Mouse (Mus musculus): ENCODE measurements around the gene Per1. TPM values are rescaled to one million over a fixed set of nuclear protein-coding genes. Genes with fewer than 3 reads are reported as not detected.

Per1 gene
- polyA plus RNA-seq, 1 experiment from 2014 or later = 8.2 TPM

- Histone ChIP-seq H3K4me2 (replicated peaks) (no peak overlapping the region), H3K36me3 (no peaks in the 10 kb centered on the region), H3K27ac (replicated peaks) (no peak overlapping the region), H3K9ac (replicated peaks) (no peak overlapping the region), H3K4me1 (peaks cover 23% of the 10 kb centered on the region), H3K9me3 (no peaks in the 10 kb centered on the region), H3K27me3 (no peaks in the 10 kb centered on the region), H3K4me3 (no peak overlapping the region)
- no peak for ATAC-seq (replicated peaks)
- 55% methylated on average over 5 of the region's 5 CpGs for WGBS
Observed at GRCm38 (mm10) chr11:69076572-69076971, 18.4 kb upstream of the Per1 start.

- Histone ChIP-seq H3K4me3 (no peak overlapping the region), H3K27me3 (no peaks in the 10 kb centered on the region), H3K4me1 (peaks cover 16% of the 10 kb centered on the region), H3K9me3 (no peaks in the 10 kb centered on the region), H3K4me2 (replicated peaks) (no peak overlapping the region), H3K36me3 (no peaks in the 10 kb centered on the region), H3K27ac (replicated peaks) (no peak overlapping the region), H3K9ac (replicated peaks) (no peak overlapping the region)
- no peak for ATAC-seq (replicated peaks)
- 86% methylated on average over 9 of the region's 9 CpGs for WGBS
Observed at GRCm38 (mm10) chr11:69077316-69077715, 17.7 kb upstream of the Per1 start.

- H3K27ac ChIP-seq (replicated peaks) = no peak overlapping the region
- H3K4me3 ChIP-seq = no peak overlapping the region
- H3K4me1 ChIP-seq = peaks cover 11% of the 10 kb centered on the region
- H3K9me3 ChIP-seq = no peaks in the 10 kb centered on the region
- H3K27me3 ChIP-seq = no peaks in the 10 kb centered on the region
- no peak overlapping the region for H3K4me2 ChIP-seq (replicated peaks)
- no peaks in the 10 kb centered on the region for H3K36me3 ChIP-seq
- 89% methylated on average over 6 of the region's 6 CpGs for WGBS
- H3K9ac ChIP-seq (replicated peaks) = no peak overlapping the region
- no peak for ATAC-seq (replicated peaks)
Observed at GRCm38 (mm10) chr11:69078041-69078440, 17.0 kb upstream of the Per1 start.

GRCm38 (mm10) chr11:69078805-69079438 is 16.1 kb upstream of the Per1 start:
- Histone ChIP-seq H3K4me3 (no peak overlapping the region), H3K36me3 (no peaks in the 10 kb centered on the region), H3K27me3 (no peaks in the 10 kb centered on the region), H3K9me3 (no peaks in the 10 kb centered on the region), H3K9ac (replicated peaks) (no peak overlapping the region), H3K4me2 (replicated peaks) (no peak overlapping the region), H3K4me1 (peaks cover 5% of the 10 kb centered on the region), H3K27ac (replicated peaks) (no peak overlapping the region)
- WGBS = 78% methylated on average over 5 of the region's 5 CpGs
- no peak for ATAC-seq (replicated peaks)

- Histone ChIP-seq H3K4me2 (replicated peaks) (no peak overlapping the region), H3K9me3 (no peaks in the 10 kb centered on the region), H3K4me3 (no peak overlapping the region), H3K4me1 (no peaks in the 10 kb centered on the region), H3K9ac (replicated peaks) (no peak overlapping the region), H3K27ac (replicated peaks) (no peak overlapping the region), H3K27me3 (no peaks in the 10 kb centered on the region), H3K36me3 (no peaks in the 10 kb centered on the region)
- ATAC-seq (replicated peaks) = no peak
- 82% methylated on average over 15 of the region's 15 CpGs for WGBS
Observed at GRCm38 (mm10) chr11:69080102-69080854, 14.7 kb upstream of the Per1 start.

GRCm38 (mm10) chr11:69080855-69081222 is 14.2 kb upstream of the Per1 start:
- H3K27ac ChIP-seq (replicated peaks) = no peak overlapping the region
- H3K27me3 ChIP-seq = no peaks in the 10 kb centered on the region
- H3K36me3 ChIP-seq = no peaks in the 10 kb centered on the region
- no peak for ATAC-seq (replicated peaks)
- no peak overlapping the region for H3K4me3 ChIP-seq
- H3K4me2 ChIP-seq (replicated peaks) = no peak overlapping the region
- WGBS = 87% methylated on average over 8 of the region's 8 CpGs
- no peaks in the 10 kb centered on the region for H3K4me1 ChIP-seq
- H3K9ac ChIP-seq (replicated peaks) = no peak overlapping the region
- no peaks in the 10 kb centered on the region for H3K9me3 ChIP-seq

GRCm38 (mm10) chr11:69081613-69082012 is 13.4 kb upstream of the Per1 start:
- ATAC-seq (replicated peaks) = no peak
- Histone ChIP-seq H3K4me1 (no peaks in the 10 kb centered on the region), H3K36me3 (no peaks in the 10 kb centered on the region), H3K27me3 (no peaks in the 10 kb centered on the region), H3K9me3 (no peaks in the 10 kb centered on the region), H3K4me3 (no peak overlapping the region), H3K27ac (replicated peaks) (no peak overlapping the region), H3K4me2 (replicated peaks) (no peak overlapping the region), H3K9ac (replicated peaks) (no peak overlapping the region)
- WGBS = 86% methylated on average over 7 of the region's 7 CpGs

GRCm38 (mm10) chr11:69085608-69086007 is 9.4 kb upstream of the Per1 start:
- Histone ChIP-seq H3K9me3 (no peaks in the 10 kb centered on the region), H3K4me3 (no peak overlapping the region), H3K4me1 (peaks cover 20% of the 10 kb centered on the region), H3K4me2 (replicated peaks) (no peak overlapping the region), H3K9ac (replicated peaks) (no peak overlapping the region), H3K27ac (replicated peaks) (no peak overlapping the region), H3K36me3 (no peaks in the 10 kb centered on the region), H3K27me3 (no peaks in the 10 kb centered on the region)
- ATAC-seq (replicated peaks) = no peak
- 64% methylated on average over 6 of the region's 6 CpGs for WGBS

- no peak overlapping the region for H3K9ac ChIP-seq (replicated peaks)
- WGBS = 68% methylated on average over 6 of the region's 6 CpGs
- peaks cover 27% of the 10 kb centered on the region for H3K4me1 ChIP-seq
- H3K9me3 ChIP-seq = no peaks in the 10 kb centered on the region
- H3K36me3 ChIP-seq = peaks cover 2% of the 10 kb centered on the region; the same call in 1 of the 2 replicates
- H3K27me3 ChIP-seq = no peaks in the 10 kb centered on the region
- H3K4me2 ChIP-seq (replicated peaks) = no peak overlapping the region
- no peak for ATAC-seq (replicated peaks)
- no peak overlapping the region for H3K4me3 ChIP-seq
- no peak overlapping the region for H3K27ac ChIP-seq (replicated peaks)
Observed at GRCm38 (mm10) chr11:69086390-69086789, 8.6 kb upstream of the Per1 start.

GRCm38 (mm10) chr11:69087082-69087481 is 7.9 kb upstream of the Per1 start:
- Histone ChIP-seq H3K4me3 (no peak overlapping the region), H3K9ac (replicated peaks) (no peak overlapping the region), H3K27ac (replicated peaks) (no peak overlapping the region), H3K9me3 (no peaks in the 10 kb centered on the region), H3K4me1 (peaks cover 31% of the 10 kb centered on the region), H3K36me3 (peaks cover 9% of the 10 kb centered on the region; the same call in 1 of the 2 replicates), H3K4me2 (replicated peaks) (no peak overlapping the region), H3K27me3 (no peaks in the 10 kb centered on the region)
- ATAC-seq (replicated peaks) = no peak
- WGBS = 35% methylated on average over 4 of the region's 4 CpGs

GRCm38 (mm10) chr11:69087597-69087996 is 7.4 kb upstream of the Per1 start:
- H3K9me3 ChIP-seq = no peaks in the 10 kb centered on the region
- no peaks in the 10 kb centered on the region for H3K27me3 ChIP-seq
- H3K4me1 ChIP-seq = peaks cover 31% of the 10 kb centered on the region
- H3K4me2 ChIP-seq (replicated peaks) = no peak overlapping the region; the same call in 1 of the 2 replicates
- peak overlapping the region; percentile 100; the same call in 1 of the 2 replicates for H3K9ac ChIP-seq (replicated peaks)
- H3K27ac ChIP-seq (replicated peaks) = peak overlapping the region; percentile 94
- ATAC-seq (replicated peaks) = no peak
- peaks cover 10% of the 10 kb centered on the region; the same call in 1 of the 2 replicates for H3K36me3 ChIP-seq
- H3K4me3 ChIP-seq = no peak overlapping the region; the same call in 1 of the 2 replicates
- WGBS = 67% methylated on average over 2 of the region's 2 CpGs

GRCm38 (mm10) chr11:69088103-69088855 is 6.7 kb upstream of the Per1 start, which contains the start of gene Vamp2:
Gene Vamp2 (plus strand): TSS chr11:69088490.
- Histone ChIP-seq H3K9me3 (no peaks in the 10 kb centered on the region), H3K27ac (replicated peaks) (peak within 1 kb of the TSS; percentile 94), H3K4me2 (replicated peaks) (peak within 1 kb of the TSS; percentile 84), H3K9ac (replicated peaks) (peak within 1 kb of the TSS; percentile 100), H3K4me3 (peak within 1 kb of the TSS; percentile 95), H3K36me3 (peaks cover 10% of the 10 kb centered on the region; the same call in 1 of the 2 replicates), H3K27me3 (no peaks in the 10 kb centered on the region), H3K4me1 (peaks cover 31% of the 10 kb centered on the region)
- under 1% methylated on average over 67 of the region's 67 CpGs for WGBS
- ATAC-seq (replicated peaks) = peak; percentile 88

Measured in forebrain, embryonic 15.5 days (tissue).